Mouse (Mus musculus) B cell, adult 67 days (primary cell): Measurements from ENCODE around the gene Pfkfb1. TPM values are rescaled to one million over a fixed set of nuclear protein-coding genes. Genes with fewer than 3 reads are reported as not detected.

Experiments
- total RNA-seq, 2 experiments: library from RNA; stranded (reverse); gene quantifications; 4 replicates each; pipeline ENCODE4 v1.2.4; 2023

The Pfkfb1 gene
- 1 to 10 TPM; 7.0 to 8.2 TPM for total RNA-seq

DNA sequence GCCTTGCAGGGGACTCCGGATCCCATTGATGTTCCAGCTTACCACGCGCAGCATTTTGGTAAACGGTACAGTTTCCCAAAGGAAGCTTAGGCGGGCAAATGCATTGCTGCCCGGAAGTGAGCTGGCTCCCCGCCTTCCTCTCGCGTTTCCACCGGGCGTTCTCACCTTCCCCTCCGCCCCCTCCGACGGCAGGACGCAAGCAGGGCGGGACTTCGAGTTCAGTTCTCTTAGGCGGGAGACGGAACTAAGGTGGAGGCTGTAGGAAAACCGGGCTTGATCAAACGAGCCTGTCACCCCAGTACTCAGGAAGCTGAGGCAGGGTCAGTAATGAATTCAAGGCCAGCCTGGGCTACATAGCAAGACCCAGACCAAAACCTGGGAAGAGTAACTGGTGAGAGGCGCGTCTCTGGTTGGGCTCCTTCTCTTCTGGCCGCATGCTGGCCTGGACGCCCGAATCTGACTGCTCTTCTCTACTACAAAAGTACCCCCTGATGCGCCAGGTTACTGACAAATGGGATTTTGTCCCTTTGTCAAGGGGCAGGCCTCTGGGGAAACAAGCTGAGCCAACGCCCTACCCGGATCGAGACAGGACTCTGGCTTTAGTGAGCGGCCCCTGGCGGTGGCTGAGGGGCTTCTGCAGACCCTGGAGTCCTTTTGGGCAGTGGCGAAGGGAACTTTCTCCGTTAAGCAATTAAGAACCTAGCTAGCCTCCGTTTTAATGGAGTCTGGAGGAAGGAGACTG lies at the start of gene Pfkfb1:
TSS of gene Pfkfb1 (plus strand) at position 207 of the 742 bp plus-strand sequence.

DNA sequence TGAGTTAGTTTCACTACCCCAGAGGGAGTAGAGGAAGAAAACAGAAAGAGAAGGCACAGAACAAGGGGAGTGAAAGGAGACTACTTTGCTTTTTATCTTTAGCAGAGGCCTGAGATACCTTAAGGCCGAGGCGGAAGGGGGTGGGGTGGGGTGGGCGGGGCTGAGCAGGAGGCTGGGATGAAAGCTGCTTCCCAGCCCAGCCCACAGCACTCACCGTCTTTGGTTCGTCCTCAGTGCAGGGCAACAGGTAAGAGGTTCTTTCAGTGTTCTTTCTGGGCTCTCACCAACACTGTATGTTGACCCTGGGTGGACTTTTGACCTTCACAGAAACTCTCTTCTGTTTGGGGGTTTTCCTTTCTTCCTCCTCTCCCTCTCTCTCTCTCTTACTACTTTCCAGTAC lies 40.8 kb upstream of the Pfkfb1 start, which contains the start of gene Alas2:
TSS of gene Alas2 (plus strand) at position 137 of the 400 bp plus-strand sequence.

DNA sequence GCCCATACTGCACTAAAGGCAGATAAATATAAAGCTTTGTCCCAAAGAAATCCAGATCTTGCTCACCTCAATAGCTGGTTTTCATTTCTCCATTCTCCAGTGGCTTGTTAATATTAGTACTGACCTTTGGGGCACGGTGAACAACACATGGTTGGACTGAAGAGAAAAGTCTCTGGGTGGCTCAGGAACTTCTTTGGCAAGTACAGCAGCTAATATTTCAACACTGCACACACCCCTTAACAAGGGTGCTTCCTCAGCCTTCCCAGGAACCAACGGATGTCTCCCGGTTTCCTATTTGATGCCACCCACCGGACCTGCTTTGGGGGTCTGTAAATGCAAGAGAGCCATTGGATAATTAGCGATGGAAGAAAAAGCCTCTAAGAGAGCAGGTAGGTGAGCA lies 1.7 kb downstream of the Pfkfb1 start, which contains the start of gene Apex2:
TSS of gene Apex2 (minus strand) at position 173 of the 400 bp plus-strand sequence.

DNA sequence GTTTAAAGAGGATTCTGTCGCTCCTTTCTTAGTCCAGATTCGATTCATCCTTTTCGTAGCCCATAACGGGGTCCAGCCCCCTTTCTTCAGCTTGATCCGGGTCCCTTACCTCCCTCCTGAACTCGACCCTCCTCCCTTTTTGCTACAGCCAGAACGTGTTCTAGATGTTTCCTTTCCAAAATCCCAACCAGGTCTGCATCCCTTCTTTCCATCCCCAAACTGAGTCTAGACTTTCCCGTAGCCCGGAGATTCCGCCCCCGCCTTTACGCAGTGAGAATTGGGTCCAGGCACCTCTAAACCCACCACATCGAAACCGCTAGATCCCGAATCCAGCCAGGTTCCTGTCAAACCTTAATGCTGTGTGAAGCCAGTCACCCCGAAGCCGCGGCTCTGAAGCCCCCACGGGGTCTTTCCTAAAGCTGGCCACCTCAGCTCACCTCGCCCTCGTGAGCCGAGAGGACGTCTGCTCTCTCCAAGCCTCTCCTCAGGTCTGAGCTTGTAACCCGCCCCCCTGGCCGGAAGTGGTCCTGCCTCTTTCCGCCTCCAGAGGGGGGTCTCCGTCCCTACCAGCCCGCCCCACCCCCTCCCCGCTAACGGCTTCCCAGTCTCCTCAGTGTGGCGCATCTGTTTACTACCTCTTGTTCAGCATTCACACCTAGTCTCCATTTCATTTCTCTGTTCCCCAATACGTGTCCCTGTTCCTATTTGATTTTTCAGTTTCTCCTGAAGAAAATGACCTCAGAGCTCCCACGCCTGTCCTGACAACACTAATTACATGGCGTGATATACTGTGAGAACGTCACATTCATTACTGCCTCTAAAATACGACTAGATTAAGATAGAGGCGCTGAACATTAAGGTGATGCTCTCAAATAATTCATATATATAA lies 69.1 kb downstream of the Pfkfb1 start, which contains the start of gene Tro:
TSS of gene Tro (minus strand) at position 676 of the 889 bp plus-strand sequence.

Other genes with a start within 250 kb of the Pfkfb1 start
- 10 to 100 TPM; 17.9 to 22.4 TPM for gene Tmem29, start 129.1 kb upstream of the Pfkfb1 start, total RNA-seq
- gene Alas2, start 40.9 kb upstream of the Pfkfb1 start, total RNA-seq, result 1 to 10 TPM; 1.5 to 5.8 TPM
- gene Apex2, start 1.6 kb downstream of the Pfkfb1 start, total RNA-seq, result 10 to 100 TPM; 15.0 to 20.9 TPM
- not detected for gene Tro, start 69.4 kb downstream of the Pfkfb1 start, total RNA-seq
- 1 to 10 TPM; 1.1 to 1.4 TPM for gene Maged2, start 226.1 kb downstream of the Pfkfb1 start, total RNA-seq